8 mouse cellular contexts compared by ENCODE assay signal in the genomic region with DNA sequence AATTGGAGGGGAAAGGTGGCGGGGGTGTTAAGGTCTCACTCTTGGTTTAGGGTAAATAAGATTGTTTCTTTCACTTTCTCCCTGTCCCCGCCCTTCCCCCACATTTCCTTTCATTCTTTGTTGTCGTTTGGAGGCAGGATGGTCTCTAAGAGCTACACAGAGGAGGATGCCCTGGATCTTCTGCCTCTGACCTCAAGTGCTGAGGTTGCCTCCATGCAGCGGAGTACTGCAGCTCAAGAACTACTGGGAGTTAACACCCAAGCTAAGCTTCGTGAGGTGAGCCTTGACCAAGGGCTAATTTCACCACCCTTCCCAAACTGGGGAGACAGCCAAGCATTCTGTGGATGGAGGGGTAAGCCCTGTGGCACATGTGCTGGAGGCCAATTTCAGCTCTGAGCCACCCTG. TPM values are rescaled to one million over a fixed set of nuclear protein-coding genes. Genes with fewer than 3 reads are reported as not detected.
DNase-seq lines count a peak whose midpoint lies in the region; ATAC-seq and TF ChIP-seq lines count a peak whose summit lies in the region.

No protein-coding gene starts in this region.

- TF ChIP-seq POLR2A in CH12.LX (IDR thresholded peaks at IDR 0.05; ENCODE audit: low read depth, low read length): no peak

- 58% methylated on average over 5 of the region's 5 CpGs for WGBS in heart, embryonic 12.5 days
- WGBS in heart, embryonic 14.5 days: 51% methylated on average over 5 of the region's 5 CpGs

- H3K27me3 ChIP-seq in heart, embryonic 12.5 days (replicated peaks): peaks cover 22% of the 10 kb centered on the region
- H3K27me3 ChIP-seq in CH12.LX (replicated peaks): no peaks in the 10 kb centered on the region
- peaks cover 8% of the 10 kb centered on the region; the same call in 1 of the 2 replicates for H3K27me3 ChIP-seq in heart, embryonic 14.5 days (ENCODE audit: control insufficient read depth, insufficient read depth, low read length)

- intact Hi-C loops in heart, postnatal 25 days (cut with DNase I): no loop called here

- TF ChIP-seq RAD21 in CH12.LX (IDR thresholded peaks at IDR 0.05; ENCODE audit: low read depth, low read length): no peak

- peaks cover 70% of the 10 kb centered on the region for H3K4me1 ChIP-seq in heart, embryonic 12.5 days (replicated peaks)
- H3K4me1 ChIP-seq in CH12.LX (ENCODE audit: control insufficient read depth in 1 of 2, insufficient read depth in 2 of 2): peaks cover 30 to 73% of the 10 kb centered on the region in 2 experiments
- H3K4me1 ChIP-seq in heart, embryonic 14.5 days (ENCODE audit: control insufficient read depth in 2 of 2, insufficient read depth in 2 of 2, low read length in 2 of 2): peaks cover 40 to 46% of the 10 kb centered on the region in 2 experiments

- dilution Hi-C loops in CH12.LX (cut with MboI; ENCODE audit: extremely low pct_ligation_motif_present, extremely low pct_unique_long_range_greater_than_20kb, low sequenced_read_pairs): no loop called here

- no peaks in the 10 kb centered on the region for H3K79me2 ChIP-seq in CH12.LX (replicated peaks; ENCODE audit: control insufficient read depth, extremely low read depth, insufficient read depth, poor library complexity, severe bottlenecking)

- in situ Hi-C loops in CH12.LX (cut with MboI; ENCODE audit: low pct_ligation_motif_present, low pct_unique_long_range_greater_than_20kb, low sequenced_read_pairs): no loop called here

- no peak overlapping the region for H3K9ac ChIP-seq in heart, embryonic 12.5 days
- no peak overlapping the region for H3K9ac ChIP-seq in CH12.LX (ENCODE audit: insufficient read depth, low read depth)
- H3K9ac ChIP-seq in heart, embryonic 14.5 days (ENCODE audit: low read length): no peak overlapping the region

- ATAC-seq in heart, embryonic 12.5 days (ENCODE audit: insufficient number of reproducible peaks, low FRiP score): no peak
- no peak for ATAC-seq in heart, embryonic 14.5 days (ENCODE audit: insufficient number of reproducible peaks, insufficient read depth, low FRiP score, low read depth)

- no peak for TF ChIP-seq CTCF in CH12.LX (conservative IDR thresholded peaks at IDR 0.05 in 1 of 2, IDR thresholded peaks at IDR 0.05 in 1 of 2; ENCODE audit: low read depth in 2 of 2, low read length in 2 of 2)

- H3K27ac ChIP-seq in heart, embryonic 12.5 days (ENCODE audit: poor library complexity, severe bottlenecking): peak overlapping the region; percentile 73
- H3K27ac ChIP-seq in CH12.LX (ENCODE audit: insufficient read depth, low read depth): peak overlapping the region; percentile 79
- H3K27ac ChIP-seq in heart, embryonic 14.5 days (replicated peaks in 1 of 2; ENCODE audit: control insufficient read depth in 1 of 2, insufficient read depth in 1 of 2, low read depth in 2 of 2, low read length in 2 of 2): peak overlapping the region; percentile 58 to 76

- no peaks in the 10 kb centered on the region for H3K36me3 ChIP-seq in heart, embryonic 12.5 days
- H3K36me3 ChIP-seq in CH12.LX (replicated peaks in 1 of 2; ENCODE audit: control insufficient read depth in 1 of 2, insufficient read depth in 1 of 2, low read length in 1 of 2): peaks cover 0 to 2% of the 10 kb centered on the region in 2 experiments
- no peaks in the 10 kb centered on the region for H3K36me3 ChIP-seq in heart, embryonic 14.5 days (ENCODE audit: control insufficient read depth, insufficient read depth, low read length)

- TF ChIP-seq EP300 in CH12.LX (IDR thresholded peaks at IDR 0.05; ENCODE audit: low read length): no peak

- no peak overlapping the region for H3K4me3 ChIP-seq in heart, embryonic 12.5 days
- H3K4me3 ChIP-seq in CH12.LX (replicated peaks in 1 of 3; ENCODE audit: low read depth in 2 of 3, low read length in 2 of 3, poor library complexity in 1 of 3): no peak overlapping the region
- H3K4me3 ChIP-seq in heart, embryonic 14.5 days (ENCODE audit: control insufficient read depth in 1 of 2, insufficient read depth in 1 of 2, low read depth in 1 of 2, low read length in 2 of 2): no peak overlapping the region

- H3K9me3 ChIP-seq in heart, embryonic 12.5 days (replicated peaks): no peaks in the 10 kb centered on the region
- no peaks in the 10 kb centered on the region for H3K9me3 ChIP-seq in CH12.LX (replicated peaks; ENCODE audit: low read length)
- H3K9me3 ChIP-seq in heart, embryonic 14.5 days (ENCODE audit: control insufficient read depth, low read length): no peaks in the 10 kb centered on the region

- no peak for DNase-seq in heart, postnatal 25 days (ENCODE audit: low spot score)
- no peak for DNase-seq in CH12.LX (ENCODE audit: extremely low read depth)
- DNase-seq in lung, postnatal 36 days: peak; percentile 74
- DNase-seq in gastrocnemius, adult 18-20 months (ENCODE audit: low spot score): no peak
- DNase-seq in layer of hippocampus, adult 8-10 months (ENCODE audit: low spot score in 2 of 2): no peak
- DNase-seq in adrenal gland, postnatal 25 days: no peak

- H3K4me2 ChIP-seq in heart, embryonic 12.5 days: peak overlapping the region; percentile 26; the same call in 1 of the 2 replicates
- peak overlapping the region; percentile 91 for H3K4me2 ChIP-seq in CH12.LX (ENCODE audit: insufficient read depth, low read depth, poor library complexity, severe bottlenecking)
- no peak overlapping the region for H3K4me2 ChIP-seq in heart, embryonic 14.5 days (ENCODE audit: low read length)

TF ChIP-seq in CH12.LX, 34 proteins besides CTCF, POLR2A, EP300 and RAD21:
- TF ChIP-seq ETS1 (conservative IDR thresholded peaks at IDR 0.05; ENCODE audit: low read depth, low read length) (0 out of 2 replicates have a peak, but pooled peaks have one; percentile 7), JUND (conservative IDR thresholded peaks at IDR 0.05; ENCODE audit: low read depth, low read length) (no peak), NELFE (IDR thresholded peaks at IDR 0.05; ENCODE audit: low read depth, low read length) (no peak), ZNF384 (IDR thresholded peaks at IDR 0.05; ENCODE audit: low read depth, low read length) (no peak), TCF12 (IDR thresholded peaks at IDR 0.05; ENCODE audit: low read depth, low read length) (peak; percentile 36; the same call in 1 of the 2 replicates), NRF1 (IDR thresholded peaks at IDR 0.05; ENCODE audit: low read depth, low read length) (no peak), CHD2 (IDR thresholded peaks at IDR 0.05; ENCODE audit: low read length) (peak; percentile 51; the same call in 1 of the 2 replicates), BHLHE40 (IDR thresholded peaks at IDR 0.05; ENCODE audit: low read depth, low read length) (peak; percentile 21; the same call in 1 of the 2 replicates), SIN3A (IDR thresholded peaks at IDR 0.05; ENCODE audit: low read length) (no peak), USF1 (IDR thresholded peaks at IDR 0.05; ENCODE audit: low read depth, low read length) (no peak)
TF ChIP-seq in CH12.LX: peak in this region for 4.

RNA-seq across cellular contexts. Expression of gene Cd9, which starts 12.2 kb away (rescaled TPM):
- polyA plus RNA-seq in heart, embryonic 12.5 days (2016; fragmentation: Nextera tagmentation; extraction: Ambion mirVana): 73.5 and 73.6 TPM in 2 replicates
- total RNA-seq in heart, postnatal 25 days (2021): 10 to 100 TPM; 57.5 to 63.4 TPM
- total RNA-seq in CH12.LX (2012; rRNA removed) (20.9 and 21.6 TPM in 2 replicates), CH12.LX (2014; rRNA removed) (12.1 and 12.3 TPM in 2 replicates)
- 24.4 and 27.5 TPM in 2 replicates for polyA plus RNA-seq in CH12.LX (2012; ENCODE audit: insufficient read length, low read depth)
- polyA plus RNA-seq in heart, embryonic 14.5 days (2014; fragmentation: Nextera tagmentation; extraction: Ambion mirVana): 88.8 and 91.8 TPM in 2 replicates
- total RNA-seq in gastrocnemius, adult 18-20 months (2021): 10 to 100 TPM; 18.2 to 26.0 TPM
- total RNA-seq in layer of hippocampus, adult 8-10 months (2022): 100 to 1,000 TPM in 2 of 4 experiments, 10 to 100 TPM in 2; 57.4 to 211 (median 129) TPM
- total RNA-seq in adrenal gland, postnatal 25 days (2021): 113 and 128 TPM in 2 replicates
